Mouse (Mus musculus) lung, adult 10 weeks (tissue): ENCODE data around the gene Sh3gl1. TPM values are rescaled to one million over a fixed set of nuclear protein-coding genes. Genes with fewer than 3 reads are reported as not detected.

Experiments used
- polyA plus RNA-seq: library from polyadenylated mRNA; stranded (reverse); fragments of 350-450 nt; fragmentation: Illumina TruSeq; extraction: RNeasy Lipid Tissue Mini Kit (QIAGEN cat#74804); gene quantifications from one replicate; pipeline ENCODE4 v1.2.3, GENCODE M21; 2014; ENCODE audit warnings: low read depth, low replicate concordance; ENCODE audit not compliant: insufficient read depth

The Sh3gl1 gene
- polyA plus RNA-seq = 29.8 TPM

DNA sequence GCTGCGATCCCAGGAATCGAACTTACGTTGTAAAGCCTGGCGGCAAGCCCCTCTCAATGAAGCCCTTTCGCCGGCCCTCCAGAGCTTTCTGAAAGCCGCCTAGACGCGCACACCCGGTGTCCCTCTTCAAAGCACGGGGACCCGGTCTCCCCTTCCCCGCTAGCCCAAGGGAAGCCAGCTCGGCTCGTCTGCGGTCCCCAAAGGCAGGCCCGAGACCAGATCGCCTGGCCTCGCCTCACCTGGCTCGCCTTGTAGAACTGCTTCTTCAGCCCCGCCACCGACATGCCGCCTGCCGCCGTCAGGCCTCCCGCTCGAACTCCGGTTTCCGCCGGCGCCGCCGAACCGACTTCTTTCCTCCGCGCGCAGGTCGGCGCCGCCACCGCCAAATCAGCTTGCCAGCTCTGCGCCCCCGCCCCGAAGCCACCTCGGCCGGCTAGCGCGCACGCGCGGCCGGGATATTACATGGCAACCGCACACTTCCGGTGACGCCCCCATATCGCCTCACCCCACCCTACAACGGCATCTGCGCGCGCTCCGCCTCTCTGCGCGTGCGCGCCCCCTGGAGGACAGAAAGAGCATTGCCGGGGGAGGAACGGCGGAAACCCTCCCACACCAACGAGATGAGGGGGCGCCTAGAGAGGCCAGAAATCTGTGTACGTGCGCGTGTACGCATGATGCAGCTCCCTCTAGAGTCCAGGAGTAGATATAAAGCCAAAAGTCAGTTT lies at the start of gene Sh3gl1:
Gene Sh3gl1 (minus strand): TSS at position 460 of the 725 bp plus-strand sequence.

DNA sequence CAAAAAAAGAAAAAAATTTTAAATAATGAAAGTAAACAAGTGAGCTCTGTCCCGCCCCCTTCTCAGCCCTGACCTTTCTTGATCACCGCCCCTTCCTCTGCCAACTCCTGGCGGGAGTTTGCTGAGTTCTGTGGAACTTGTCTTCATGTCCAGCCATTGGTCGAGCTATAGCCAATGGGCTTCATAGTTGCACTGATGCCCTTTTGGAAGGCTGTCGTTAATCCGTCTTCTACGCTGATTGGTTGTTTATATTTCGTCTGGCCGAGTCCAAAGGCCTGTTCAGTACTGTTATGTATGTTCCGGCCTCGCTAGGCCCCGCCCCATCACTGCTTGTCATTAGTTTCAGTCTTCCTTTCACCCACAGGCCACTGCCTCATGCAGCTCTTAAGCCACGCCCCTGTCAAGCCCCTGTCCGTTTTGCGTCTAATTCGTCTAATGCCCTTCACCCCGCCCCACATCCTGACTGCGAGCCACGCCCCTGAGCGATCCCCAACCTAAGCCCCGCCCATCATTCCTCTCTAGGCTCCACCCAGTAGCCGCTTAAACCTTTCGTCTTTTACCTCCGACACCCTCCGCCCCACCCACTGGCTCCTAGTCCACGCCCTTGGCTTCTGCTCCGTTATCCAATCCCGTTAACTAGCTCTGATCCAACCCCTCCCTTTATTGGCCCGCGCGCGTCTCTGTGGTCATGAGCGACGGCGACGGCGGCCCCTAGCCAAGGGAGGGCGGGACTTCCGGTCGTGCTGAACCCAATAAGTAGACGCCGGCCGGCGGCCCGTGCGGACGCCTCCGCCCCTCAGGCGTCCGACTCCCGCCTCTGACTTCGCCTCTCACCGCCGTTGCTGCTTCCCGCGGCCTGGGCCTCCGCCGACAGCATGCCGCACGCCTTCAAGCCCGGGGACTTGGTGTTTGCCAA lies 42.7 kb upstream of the Sh3gl1 start, which contains the start of gene Hdgfl2:
Gene Hdgfl2 (plus strand): TSS at position 755 of the 916 bp plus-strand sequence.

DNA sequence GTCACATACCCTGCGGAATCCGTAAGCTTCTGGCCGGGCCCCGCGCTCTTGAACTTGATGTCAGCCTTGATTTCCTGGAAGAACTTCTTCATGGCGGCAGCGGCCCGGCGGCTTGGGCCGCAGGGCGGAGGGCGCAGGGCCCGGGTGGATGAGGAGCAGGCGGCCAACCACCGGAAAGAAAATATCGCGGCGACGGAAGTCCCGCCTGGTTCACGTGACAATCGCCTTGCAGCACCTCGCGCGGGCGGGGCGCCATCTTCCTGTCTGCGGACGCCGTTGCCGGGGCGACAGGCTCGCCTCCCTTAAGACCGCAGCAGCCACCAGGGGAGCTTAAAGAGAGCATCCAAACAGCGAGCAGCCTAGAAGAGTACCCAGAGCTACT lies 38.4 kb upstream of the Sh3gl1 start, which contains the start of gene Ubxn6:
Gene Ubxn6 (minus strand): TSS at position 202 of the 382 bp plus-strand sequence.

DNA sequence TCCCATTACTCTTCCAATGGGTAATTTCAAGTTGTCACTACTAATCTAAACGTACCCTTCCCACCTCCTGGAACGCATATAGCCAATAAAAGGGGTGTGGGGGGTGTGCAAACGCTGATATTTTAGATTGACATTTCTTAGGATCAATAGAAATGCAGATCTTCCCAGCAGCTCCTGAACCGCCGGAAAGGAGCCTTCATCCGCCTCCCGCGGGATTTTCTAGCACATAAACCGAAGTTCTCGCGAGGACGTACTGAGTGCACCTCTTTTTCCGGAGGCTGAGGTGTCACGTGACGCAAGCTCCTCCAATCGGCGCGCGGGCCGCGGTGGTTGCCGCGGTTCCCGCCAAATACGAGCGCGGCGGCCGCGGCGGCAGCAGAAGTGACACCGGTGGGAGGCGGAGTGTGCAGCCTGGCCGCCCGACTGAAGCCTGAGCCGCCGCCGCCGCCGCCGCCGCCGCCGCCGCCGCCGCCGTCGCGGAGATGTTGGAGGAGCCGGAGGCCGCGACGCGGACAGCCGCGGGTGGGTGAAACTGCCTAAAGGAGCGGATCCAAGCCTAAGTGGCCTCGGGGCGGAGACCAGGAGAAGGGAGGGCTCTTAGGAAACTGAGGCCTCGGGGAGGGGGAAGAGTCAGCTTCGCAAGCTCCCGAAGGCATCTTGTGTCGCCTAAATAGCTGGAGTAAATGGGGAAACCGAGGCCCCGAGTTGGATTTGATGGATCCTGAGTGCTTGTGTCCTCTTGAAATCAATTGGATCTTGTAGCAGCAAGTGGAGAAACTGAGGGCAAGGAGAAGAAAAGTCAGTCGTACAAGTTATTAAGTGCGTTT lies 3.8 kb upstream of the Sh3gl1 start, which contains the start of gene Chaf1a:
Gene Chaf1a (plus strand): TSS at position 410 of the 827 bp plus-strand sequence.

DNA sequence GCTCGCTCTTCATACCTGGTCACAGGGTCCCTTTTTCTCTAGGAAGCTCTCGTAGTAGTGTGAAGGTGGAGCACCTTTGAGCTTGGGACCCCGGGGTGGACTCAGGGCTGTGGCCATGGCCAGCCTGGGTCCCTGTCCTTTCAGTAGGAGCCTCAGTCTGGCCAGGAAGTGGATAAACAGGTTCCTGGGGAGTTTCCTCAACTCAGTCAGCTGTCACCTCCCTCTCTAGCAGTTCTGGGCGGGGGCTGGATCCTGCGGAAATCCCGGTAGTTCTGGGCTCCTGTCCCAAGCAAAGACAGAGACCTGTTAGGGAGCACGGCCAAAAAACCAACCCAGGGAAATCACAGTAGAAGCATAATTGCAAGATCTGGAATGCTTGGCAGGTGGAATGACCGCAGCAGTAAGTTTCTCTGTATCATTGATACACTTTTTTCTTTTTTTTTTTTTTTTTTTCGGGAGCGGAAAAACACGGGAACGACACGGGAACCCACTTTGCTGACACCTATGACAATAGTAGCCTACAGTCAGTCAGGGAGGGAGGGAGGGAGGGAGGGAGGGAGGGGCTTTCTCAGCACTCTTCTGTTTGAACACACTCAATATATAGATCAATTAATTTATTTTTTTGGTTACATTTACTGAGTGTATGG lies 30.9 kb downstream of the Sh3gl1 start, which contains the start of the genes Stap2 and Mpnd:
Gene Stap2 (minus strand): TSS at position 170 of the 647 bp plus-strand sequence.
Gene Mpnd (plus strand): TSS at position 297 of the 647 bp plus-strand sequence.

DNA sequence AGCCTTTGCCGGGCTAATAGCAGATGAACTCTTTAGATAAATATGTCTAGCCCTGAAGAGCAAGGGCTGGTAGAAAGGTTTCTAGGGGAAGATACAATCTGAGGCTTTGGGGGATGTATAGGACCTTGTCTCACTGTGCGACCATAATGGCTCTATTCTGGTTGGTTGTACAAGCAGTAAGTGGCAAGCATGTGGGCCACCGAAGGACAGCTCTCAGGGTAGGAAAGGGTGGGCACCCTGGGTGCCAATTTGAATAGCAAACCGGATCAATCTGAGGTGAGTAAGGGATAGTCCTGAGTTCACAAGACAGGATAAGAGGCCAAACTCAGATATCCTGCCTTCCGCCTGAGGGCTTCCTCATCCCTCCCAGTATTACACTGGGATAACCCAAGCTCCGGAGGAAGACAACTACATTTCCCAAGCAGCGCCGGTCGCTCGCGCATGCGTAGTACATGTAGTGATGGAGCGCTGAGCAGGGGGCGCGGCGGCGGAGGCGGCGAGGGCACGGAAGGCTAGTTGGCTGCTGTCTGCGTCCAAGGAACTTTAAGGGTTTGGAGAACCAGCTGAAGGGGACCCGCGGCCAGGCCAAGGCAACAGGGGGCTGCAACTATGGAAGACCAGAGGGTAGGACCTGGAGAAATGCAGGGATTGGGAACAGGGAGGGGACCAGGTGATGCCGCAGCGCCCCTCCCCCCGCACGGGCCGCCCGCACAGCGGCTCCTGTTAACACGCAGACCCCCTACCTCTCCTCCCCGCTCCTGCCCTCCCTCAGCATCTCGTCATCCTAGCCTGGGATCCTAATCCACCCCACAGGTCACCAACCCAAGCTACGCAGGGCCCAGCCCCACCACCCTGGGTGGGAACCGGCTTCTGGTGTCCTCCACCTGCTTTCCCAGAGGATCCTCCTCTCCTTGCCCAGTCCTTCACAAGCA lies 50.1 kb downstream of the Sh3gl1 start, which contains the start of gene Fsd1:
Gene Fsd1 (plus strand): TSS at position 480 of the 932 bp plus-strand sequence.

DNA sequence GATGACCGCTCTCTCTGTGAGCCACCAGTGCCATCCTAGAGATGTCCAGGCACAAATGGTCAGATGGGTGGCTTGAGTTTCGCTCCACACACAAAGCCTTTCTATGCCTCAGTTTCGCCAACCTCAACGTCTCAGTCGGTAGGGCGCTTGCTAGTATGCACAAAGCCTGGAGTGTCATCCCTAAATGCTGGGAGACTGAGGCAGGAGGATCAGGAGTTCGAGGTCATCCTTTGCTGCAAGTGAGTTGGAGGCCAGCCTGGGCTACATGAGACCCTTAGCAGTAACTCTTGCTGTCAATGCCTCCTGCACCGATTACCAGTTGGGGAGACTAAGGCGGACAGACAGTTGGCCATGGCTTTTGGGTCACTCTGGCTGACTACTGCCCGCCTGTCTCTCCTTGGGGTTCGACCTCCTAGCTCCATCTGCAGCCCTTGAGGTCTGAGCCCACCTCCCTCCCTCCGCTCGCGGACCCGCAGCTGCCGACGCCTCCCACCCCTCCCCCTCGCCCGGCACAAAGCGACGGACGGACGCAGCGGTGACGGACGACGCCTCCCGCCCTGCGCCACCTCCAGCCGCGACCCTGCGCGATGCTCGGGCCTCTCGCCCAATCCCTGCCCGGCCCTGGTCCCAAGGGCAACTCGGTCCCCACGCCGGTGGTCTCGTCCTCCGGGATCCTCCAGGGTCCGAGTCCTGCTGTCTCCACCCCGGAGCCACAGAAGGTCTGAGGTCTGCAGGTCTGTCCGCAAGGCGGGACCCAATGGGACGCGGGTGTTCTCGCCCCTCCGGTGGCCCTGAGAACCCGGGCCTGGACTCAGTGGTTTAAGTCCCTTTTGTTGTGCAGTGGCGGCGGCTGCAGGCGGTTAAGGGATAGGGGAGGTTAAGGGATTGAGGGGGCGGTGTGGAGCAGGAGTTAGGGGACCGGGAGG lies 66.2 kb downstream of the Sh3gl1 start, which contains the start of gene Shd:
Gene Shd (plus strand): TSS at position 502 of the 926 bp plus-strand sequence.

Other genes starting within 250 kb of the Sh3gl1 start
- 4.2 TPM for gene Zfp119a, start 157.7 kb downstream of the Sh3gl1 start, polyA plus RNA-seq
- gene Zfp959, start 144.5 kb downstream of the Sh3gl1 start, polyA plus RNA-seq = 10.6 TPM
- gene Zfp119b, start 87.1 kb downstream of the Sh3gl1 start, polyA plus RNA-seq = 6.3 TPM
- 3.7 TPM for gene Ebi3, start 84.0 kb downstream of the Sh3gl1 start, polyA plus RNA-seq
- 11.8 TPM for gene Yju2, start 77.5 kb downstream of the Sh3gl1 start, polyA plus RNA-seq
- gene Shd, start 66.2 kb downstream of the Sh3gl1 start, polyA plus RNA-seq = 0.27 TPM
- gene Fsd1, start 50.1 kb downstream of the Sh3gl1 start, polyA plus RNA-seq = not detected
- 24.8 TPM for gene Stap2, start 31.1 kb downstream of the Sh3gl1 start, polyA plus RNA-seq
- gene Mpnd, start 30.9 kb downstream of the Sh3gl1 start, polyA plus RNA-seq = 46.4 TPM
- gene Chaf1a, start 3.8 kb upstream of the Sh3gl1 start, polyA plus RNA-seq = 1.4 TPM
- 44.7 TPM for gene Ubxn6, start 38.4 kb upstream of the Sh3gl1 start, polyA plus RNA-seq
- 35.9 TPM for gene Hdgfl2, start 43.0 kb upstream of the Sh3gl1 start, polyA plus RNA-seq
- 8.1 TPM for gene Plin4, start 73.2 kb upstream of the Sh3gl1 start, polyA plus RNA-seq
- 2.9 TPM for gene Plin5, start 81.0 kb upstream of the Sh3gl1 start, polyA plus RNA-seq
- gene Lrg1, start 85.4 kb upstream of the Sh3gl1 start, polyA plus RNA-seq = 77.3 TPM
- 3.0 TPM for gene Sema6b, start 103.7 kb upstream of the Sh3gl1 start, polyA plus RNA-seq
- 1.7 TPM for gene Tnfaip8l1, start 125.8 kb upstream of the Sh3gl1 start, polyA plus RNA-seq
- gene Mydgf, start 147.3 kb upstream of the Sh3gl1 start, polyA plus RNA-seq = 53.7 TPM
- 16.6 TPM for gene Dpp9, start 182.3 kb upstream of the Sh3gl1 start, polyA plus RNA-seq
- 9.4 TPM for gene Fem1a, start 220.2 kb upstream of the Sh3gl1 start, polyA plus RNA-seq
- 6.8 TPM for gene Ticam1, start 240.2 kb upstream of the Sh3gl1 start, polyA plus RNA-seq